Mouse (Mus musculus) left cerebral cortex, postnatal 4 days (tissue): ENCODE data around the gene Sncb. TPM values are rescaled to one million over a fixed set of nuclear protein-coding genes. Genes with fewer than 3 reads are reported as not detected.
A peak's percentile ranks its signal among the peaks of the same experiment; 100 is the strongest.

Experiments used
- DNase-seq: peaks from one replicate; pipeline ENCODE4 v3.0.0-alpha.2; 2022
- intact Hi-C: fragments of 180-260 bp; cut with DNase I; formaldehyde crosslinking; loops from one replicate; pipeline ENCODE4 v1.15.1; 2025
- total RNA-seq, 2 experiments: library from RNA; stranded (reverse); gene quantifications; 2 replicates each; pipeline ENCODE4 v1.2.3; 2021

The Sncb gene
- total RNA-seq, 2 experiments from 2014 or later, result 331 to 383 TPM

- no peak for DNase-seq
- intact Hi-C loops, result no loop called here
Measured at GRCm38 (mm10) chr13:54750699-54751098, 15.7 kb downstream of the Sncb start.

- intact Hi-C loops, result no loop called here
- peak; percentile 76 for DNase-seq
Measured at GRCm38 (mm10) chr13:54749864-54750411, 16.5 kb downstream of the Sncb start, which contains the start of gene Gprin1. TSS of gene Gprin1 (minus strand) at chr13:54749874.

GRCm38 (mm10) chr13:54749061-54749863, 17.1 kb downstream of the Sncb start:
- peak; percentile 78 for DNase-seq

GRCm38 (mm10) chr13:54748721-54749060, 17.7 kb downstream of the Sncb start:
- intact Hi-C loops, result no loop called here
- no peak for DNase-seq

More at GRCm38 (mm10) chr13:54749061-54749863, 17.1 kb downstream of the Sncb start:
- intact Hi-C loops, result no loop called here

DNA sequence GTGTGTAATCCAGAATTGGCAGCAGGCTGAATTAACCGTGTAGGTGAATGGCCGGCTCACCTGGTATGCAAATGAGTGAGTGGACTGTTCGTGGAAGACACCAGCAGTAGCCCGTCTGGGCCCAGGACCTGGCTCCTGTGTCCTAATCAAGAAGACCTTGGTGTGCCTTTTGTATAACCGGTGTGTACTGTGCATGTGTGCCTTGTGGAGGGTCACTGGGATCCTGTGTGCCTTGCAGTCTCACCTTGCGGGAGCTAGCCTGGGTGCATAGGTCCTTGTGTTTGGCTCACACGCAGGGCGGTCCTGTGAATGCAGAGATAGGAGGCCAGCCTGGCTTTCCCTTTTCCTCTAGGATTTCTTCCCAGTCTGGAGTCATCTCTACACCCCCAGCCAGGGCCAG, 18.2 kb downstream of the Sncb start:
- intact Hi-C loops, result no loop called here
- no peak for DNase-seq

GRCm38 (mm10) chr13:54746896-54747295, 19.5 kb downstream of the Sncb start:
- intact Hi-C loops, result no loop called here
- peak; percentile 73 for DNase-seq

- intact Hi-C loops, result no loop called here
- no peak for DNase-seq
Measured at GRCm38 (mm10) chr13:54746110-54746509, 20.3 kb downstream of the Sncb start.

DNA sequence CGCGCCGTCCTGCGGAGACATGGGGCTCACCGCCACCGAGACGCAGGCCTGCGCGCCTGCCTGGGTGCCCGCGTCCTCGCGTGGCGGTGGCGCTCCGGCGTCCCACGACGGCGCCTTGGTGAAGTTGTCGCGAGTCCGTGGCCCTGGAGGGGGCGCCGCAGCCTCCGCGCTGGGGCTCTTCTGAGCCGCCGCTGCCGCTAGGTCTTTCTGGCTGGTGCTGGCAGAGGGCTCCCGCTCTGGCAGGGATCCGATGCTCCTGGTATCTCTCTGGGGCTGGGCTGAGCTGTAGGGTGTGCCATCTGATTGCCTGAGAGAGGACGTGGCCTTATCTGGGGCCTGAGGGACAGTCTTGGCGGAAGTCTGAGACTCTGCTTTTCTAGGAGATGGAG, 28.2 kb downstream of the Sncb start:
- intact Hi-C loops, result no loop called here
- peak; percentile 72 for DNase-seq

DNA sequence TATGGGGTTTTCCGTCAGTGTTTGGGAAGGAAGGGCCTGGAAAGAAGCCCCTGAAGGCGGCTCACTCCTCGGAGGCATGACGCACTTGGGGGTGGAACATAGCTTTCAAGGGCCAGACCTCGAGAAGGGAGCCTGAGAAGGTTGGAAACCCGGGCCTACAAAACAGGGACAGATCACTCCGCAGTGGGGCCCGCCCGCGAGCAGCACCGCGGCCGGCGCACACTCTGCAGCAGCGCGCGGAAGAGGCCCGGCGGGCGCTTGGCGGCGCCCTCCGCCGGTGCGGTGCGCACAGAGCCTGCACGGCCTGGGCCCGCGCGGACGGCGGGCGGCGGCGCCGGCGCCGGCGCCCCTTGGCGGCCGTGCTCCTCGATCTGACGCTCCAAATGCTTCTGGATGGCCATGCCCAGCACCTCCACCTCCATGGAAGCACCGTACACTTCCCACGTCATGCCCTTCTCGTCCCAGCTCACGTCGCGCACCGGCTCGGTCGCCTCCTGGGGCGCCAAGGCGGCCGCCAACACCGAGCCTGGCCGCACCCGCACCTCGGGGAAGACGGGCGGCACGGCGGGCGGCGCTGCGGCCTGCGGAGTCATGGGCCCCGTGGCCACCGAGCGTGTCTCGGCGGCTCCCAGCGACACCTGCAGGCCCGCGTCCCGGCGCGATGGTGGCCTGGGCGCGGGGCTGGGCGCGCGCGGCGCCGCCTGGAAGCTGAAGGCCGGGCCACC, 28.7 kb downstream of the Sncb start:
- intact Hi-C loops, result no loop called here
- no peak for DNase-seq

DNA sequence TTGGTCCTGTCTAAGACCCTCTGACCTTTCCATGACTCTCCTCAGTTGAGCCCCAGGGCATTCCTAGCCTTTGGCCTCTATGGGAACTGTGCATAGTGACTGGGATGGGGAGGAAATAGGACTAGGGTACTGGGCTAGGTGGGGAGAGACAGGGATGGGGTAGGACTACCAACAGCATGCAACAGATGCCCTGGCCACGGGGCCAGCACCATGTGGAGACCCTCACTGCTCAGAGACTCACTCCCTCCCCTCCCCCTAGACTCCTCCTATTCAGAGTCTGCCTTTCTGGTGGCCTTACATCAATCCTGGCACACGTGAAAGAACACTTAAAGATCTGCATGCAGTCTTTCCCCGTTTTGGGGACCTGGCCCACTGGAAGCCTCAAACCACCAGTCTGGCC, 29.5 kb downstream of the Sncb start:
- intact Hi-C loops, result no loop called here

GRCm38 (mm10) chr13:54726131-54726530, 40.3 kb downstream of the Sncb start:
- intact Hi-C loops, result no loop called here
- DNase-seq, result peak; percentile 63

More for the DNA sequence above, 29.5 kb downstream of the Sncb start:
- no peak for DNase-seq

DNA sequence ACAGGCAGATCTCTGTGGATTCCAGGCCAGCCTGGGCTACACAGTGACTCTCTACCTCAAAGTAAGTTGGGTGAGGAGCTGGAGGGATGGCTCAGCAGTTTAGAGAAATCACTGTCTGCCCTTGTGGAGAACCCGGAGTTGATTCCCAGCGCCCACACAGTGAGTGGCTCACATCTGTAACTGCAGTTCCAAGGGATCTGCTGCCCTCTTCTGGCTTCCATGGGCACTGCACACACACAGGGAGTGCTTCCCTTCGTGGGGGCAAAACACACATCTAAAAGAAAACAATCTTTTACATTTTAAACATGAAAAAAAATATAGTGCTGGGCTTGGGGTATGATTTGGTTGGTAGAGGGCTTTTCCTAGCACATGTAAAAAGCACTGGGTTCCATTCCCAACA, 43.3 kb downstream of the Sncb start:
- intact Hi-C loops, result no loop called here
- no peak for DNase-seq

- DNase-seq, result peak; percentile 68
- intact Hi-C loops, result loop anchor here (10.0 kb wide), 3 partner anchors 78 to 458 kb away; no protein-coding TSS in a partner anchor
Measured at GRCm38 (mm10) chr13:54716916-54717315, 49.5 kb downstream of the Sncb start.

DNA sequence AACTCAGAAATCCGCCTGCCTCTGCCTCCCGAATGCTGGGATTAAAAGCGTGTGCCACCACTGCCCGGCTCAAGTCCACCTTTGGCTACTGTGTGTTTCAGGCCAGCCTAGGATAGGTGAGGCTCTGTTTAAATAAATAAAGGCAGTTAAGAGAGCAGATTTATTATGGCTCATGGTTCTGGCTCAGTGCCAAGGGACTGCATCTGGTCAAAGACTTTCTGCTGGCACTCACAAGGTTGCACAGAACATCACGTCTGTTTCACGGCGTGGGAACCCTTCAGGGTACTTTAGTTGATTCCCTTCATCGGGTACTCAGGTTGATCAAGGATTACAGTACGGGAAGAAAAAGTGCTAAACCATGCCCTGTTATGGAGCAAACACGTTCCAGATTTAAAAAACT, 51.4 kb downstream of the Sncb start:
- intact Hi-C loops, result loop anchor here (10.0 kb wide), 3 partner anchors 80 to 460 kb away; no protein-coding TSS in a partner anchor
- peak; percentile 44 for DNase-seq

GRCm38 (mm10) chr13:54714393-54714792, 52.0 kb downstream of the Sncb start:
- DNase-seq, result no peak
- intact Hi-C loops, result loop anchor here (10.0 kb wide), 3 partner anchors 80 to 460 kb away; no protein-coding TSS in a partner anchor

DNA sequence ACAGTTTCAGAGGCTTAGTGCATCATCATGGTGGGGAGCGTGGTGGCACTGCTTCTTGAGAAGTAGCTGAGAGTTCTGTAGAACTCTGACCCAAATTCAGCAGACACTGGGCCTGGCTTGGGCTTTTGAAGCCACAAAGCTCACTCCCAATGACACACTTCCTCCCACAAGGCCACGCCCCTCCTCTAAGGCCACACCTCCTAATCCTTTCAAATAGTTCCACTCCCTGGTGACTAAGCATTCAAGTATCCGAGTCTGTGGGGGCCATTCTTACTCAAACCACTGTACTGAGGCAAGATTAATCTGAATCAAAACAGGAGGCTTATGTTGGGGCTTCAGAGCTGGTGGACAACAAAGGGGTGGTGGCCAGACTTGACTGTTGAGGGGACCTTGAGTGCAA, 55.5 kb downstream of the Sncb start:
- intact Hi-C loops, result loop anchor here (10.0 kb wide), 3 partner anchors 84 to 464 kb away; no protein-coding TSS in a partner anchor
- no peak for DNase-seq

Other genes with a start within 250 kb of the Sncb start
- gene 4833439L19Rik, start 201.2 kb downstream of the Sncb start, total RNA-seq, result 100 to 1,000 TPM; 148 to 157 TPM
- 10 to 100 TPM; 73.5 to 75.1 TPM for gene Arl10, start 191.6 kb downstream of the Sncb start, total RNA-seq
- 10 to 100 TPM; 30.8 to 36.3 TPM for gene Nop16, start 176.5 kb downstream of the Sncb start, total RNA-seq
- 100 to 1,000 TPM; 118 to 126 TPM for gene Higd2a, start 176.4 kb downstream of the Sncb start, total RNA-seq
- 100 to 1,000 TPM; 256 to 262 TPM for gene Cltb, start 155.3 kb downstream of the Sncb start, total RNA-seq
- 10 to 100 TPM; 54.1 to 56.9 TPM for gene Faf2, start 144.8 kb downstream of the Sncb start, total RNA-seq
- 100 to 1,000 TPM; 111 to 114 TPM for gene Rnf44, start 72.7 kb downstream of the Sncb start, total RNA-seq
- under 1 TPM; 0.12 to 0.26 TPM for gene Cdhr2, start 65.1 kb downstream of the Sncb start, total RNA-seq
- 100 to 1,000 TPM; 277 to 278 TPM for gene Gprin1, start 16.7 kb downstream of the Sncb start, total RNA-seq
- not detected for gene Eif4e1b, start 17.4 kb upstream of the Sncb start, total RNA-seq
- gene Tspan17, start 22.8 kb upstream of the Sncb start, total RNA-seq, result 10 to 100 TPM; 41.2 to 63.8 TPM
- 10 to 100 TPM; 51.7 to 52.6 TPM for gene Unc5a, start 182.8 kb upstream of the Sncb start, total RNA-seq